Mouse (Mus musculus) embryonic facial prominence, embryonic 11.5 days (tissue): ENCODE results near the gene Vmn2r40. TPM values are rescaled to one million over a fixed set of nuclear protein-coding genes. Genes with fewer than 3 reads are reported as not detected.
"Not testable (repeated sequence)": the region's sequence is repeated elsewhere in the genome, so short reads cannot be mapped to it uniquely, and the experiment has no call there.

Experiments used
- ATAC-seq: fragments of 200-750 bp; cut with Nextera tagmentation; replicated peaks from 2 replicates; pipeline ENCODE4 v1.8.0; 2017; ENCODE audit warnings: low read depth; ENCODE audit not compliant: insufficient number of reproducible peaks, low FRiP score, low TSS enrichment
- DNase-seq: peaks from one replicate; pipeline ENCODE4 v3.0.0-alpha.2; 2015; ENCODE audit warnings: low spot score
- H3K27ac ChIP-seq: fragments of 300-500 bp; sonication (generic); replicated peaks from 2 replicates; pipeline ENCODE4 v1.5.1; 2014; ENCODE audit warnings: mild to moderate bottlenecking, low read depth, low read length, control low read depth
- H3K27me3 ChIP-seq: fragments of 300-500 bp; sonication (generic); 2 replicates; pipeline ENCODE4 v1.6.1; 2014; ENCODE audit warnings: mild to moderate bottlenecking, low read length, moderate library complexity, mixed read lengths; ENCODE audit not compliant: control insufficient read depth, insufficient read depth
- H3K36me3 ChIP-seq: fragments of 300-500 bp; sonication (generic); replicated peaks from 2 replicates; pipeline ENCODE4 v1.6.1; 2014; ENCODE audit warnings: low read depth, mild to moderate bottlenecking, low read length, moderate library complexity, mixed read lengths; ENCODE audit not compliant: control insufficient read depth, insufficient read depth
- H3K4me1 ChIP-seq: fragments of 300-500 bp; sonication (generic); 2 replicates; pipeline ENCODE4 v1.6.1; 2014; ENCODE audit warnings: low read length, mixed read lengths; ENCODE audit not compliant: control insufficient read depth, insufficient read depth
- H3K4me2 ChIP-seq: fragments of 300-500 bp; sonication (generic); 2 replicates; pipeline ENCODE4 v1.6.1; 2014; ENCODE audit warnings: low read depth, mild to moderate bottlenecking, control low read depth, low read length, moderate library complexity
- H3K4me3 ChIP-seq: fragments of 300-500 bp; sonication (generic); 2 replicates; pipeline ENCODE4 v1.5.1; 2014; ENCODE audit warnings: low read depth, low read length, control low read depth
- H3K9ac ChIP-seq: fragments of 300-500 bp; sonication (generic); replicated peaks from 2 replicates; pipeline ENCODE4 v1.6.1; 2014; ENCODE audit warnings: mild to moderate bottlenecking, control low read depth, low read length
- H3K9me3 ChIP-seq: fragments of 300-500 bp; sonication (generic); replicated peaks from 2 replicates; pipeline ENCODE4 v1.6.1; 2016; ENCODE audit warnings: mild to moderate bottlenecking, low read length, inconsistent platforms, mixed read lengths; ENCODE audit not compliant: control insufficient read depth
- WGBS: fragments of 180-500 bp; shearing (Covaris S2); extraction: QIAGEN DNeasy Blood & Tissue Kit; methylation state at CpG from one replicate; pipeline ENCODE4 v1.1.7; 2014; 5-methylcytosine and 5-hydroxymethylcytosine counted together
- polyA plus RNA-seq: library from polyadenylated mRNA; unstranded; fragments of >200 nt; fragmentation: Nextera tagmentation; extraction: Ambion mirVana; gene quantifications from 2 replicates; pipeline ENCODE4 v1.2.1, GENCODE M21; 2014

Vmn2r40 gene
- not detected in 2 replicates for polyA plus RNA-seq

DNA sequence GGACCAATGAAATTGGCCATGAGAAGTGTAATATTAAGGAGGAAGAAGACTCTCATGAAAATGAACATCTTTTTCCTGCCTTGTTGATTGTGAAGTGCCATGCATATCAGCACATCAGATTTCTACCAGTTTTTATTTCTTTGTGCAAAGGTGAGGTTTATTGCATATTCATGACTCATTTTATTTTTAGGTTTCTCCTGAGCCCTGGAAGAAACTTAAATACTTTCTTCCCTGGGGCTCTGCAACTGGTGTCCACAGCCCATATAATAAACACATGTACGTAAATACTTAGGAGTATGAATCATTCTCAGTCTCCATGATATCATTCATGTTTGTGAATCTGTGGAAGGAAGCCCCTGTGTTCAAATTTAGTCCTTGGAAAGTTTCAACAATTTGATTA is at the start of gene Vmn2r40:
Gene Vmn2r40, minus strand, starts transcription at position 101 of the 400 bp plus-strand sequence.
- not testable (repeated sequence) for H3K4me3 ChIP-seq, H3K36me3 ChIP-seq, H3K27me3 ChIP-seq, H3K4me2 ChIP-seq, H3K4me1 ChIP-seq, H3K9me3 ChIP-seq, DNase-seq, H3K9ac ChIP-seq, H3K27ac ChIP-seq, ATAC-seq
- no CpG with 5 or more reads among the region's 1 CpGs for WGBS

Other genes with a start within 250 kb of the Vmn2r40 start
- gene Vmn2r39, start 99.4 kb upstream of the Vmn2r40 start, polyA plus RNA-seq = not detected in 2 replicates
- not detected in 2 replicates for gene Vmn2r38, start 166.4 kb upstream of the Vmn2r40 start, polyA plus RNA-seq